Mouse (Mus musculus): Measurements from ENCODE around the gene Hacd1.

- no peak for TF ChIP-seq CTCF (IDR thresholded peaks at IDR 0.05; ENCODE audit: borderline replicate concordance, extremely low read depth, insufficient read depth, insufficient read length)
- no peak for TF ChIP-seq POLR2A (IDR thresholded peaks at IDR 0.05; ENCODE audit: borderline replicate concordance, extremely low read depth, insufficient read depth, insufficient read length, poor library complexity, severe bottlenecking)
Observed at GRCm38 (mm10) chr2:13836310-13836709, 219.6 kb downstream of the Hacd1 start.
